Mouse (Mus musculus): Measurements from ENCODE around the gene Cnnm2.
A peak's percentile ranks its signal among the peaks of the same experiment; 100 is the strongest.

Gene Cnnm2

GRCm38 (mm10) chr19:46846056-46846455 is 84.7 kb downstream of the Cnnm2 start:
- no peak for DNase-seq (ENCODE audit: extremely low read depth, low read depth)

GRCm38 (mm10) chr19:46846459-46846858 is 85.1 kb downstream of the Cnnm2 start:
- DNase-seq (ENCODE audit: extremely low read depth, low read depth): no peak

- DNase-seq (ENCODE audit: extremely low read depth, low read depth): no peak
Measured at GRCm38 (mm10) chr19:46848381-46849268, 87.2 kb downstream of the Cnnm2 start.

GRCm38 (mm10) chr19:46849443-46849997 is 88.1 kb downstream of the Cnnm2 start:
- DNase-seq (ENCODE audit: extremely low read depth, low read depth): peak; percentile 98

- no peak for DNase-seq (ENCODE audit: extremely low read depth, low read depth)
Measured at GRCm38 (mm10) chr19:46856232-46856631, 94.8 kb downstream of the Cnnm2 start.

GRCm38 (mm10) chr19:46856780-46857179 is 95.4 kb downstream of the Cnnm2 start:
- DNase-seq (ENCODE audit: extremely low read depth, low read depth): no peak

GRCm38 (mm10) chr19:46857277-46857989 is 96.0 kb downstream of the Cnnm2 start:
- DNase-seq (ENCODE audit: extremely low read depth, low read depth): no peak

GRCm38 (mm10) chr19:46858200-46858599 is 96.8 kb downstream of the Cnnm2 start:
- DNase-seq (ENCODE audit: extremely low read depth, low read depth): no peak

- DNase-seq (ENCODE audit: extremely low read depth, low read depth): no peak
Measured at GRCm38 (mm10) chr19:46862556-46862955, 101.2 kb downstream of the Cnnm2 start.

- peak; percentile 81 for DNase-seq (ENCODE audit: extremely low read depth, low read depth)
Measured at GRCm38 (mm10) chr19:46863236-46863927, 102.0 kb downstream of the Cnnm2 start.

- DNase-seq (ENCODE audit: extremely low read depth, low read depth): peak; percentile 84
Measured at GRCm38 (mm10) chr19:46864079-46864478, 102.7 kb downstream of the Cnnm2 start.

- DNase-seq (ENCODE audit: extremely low read depth, low read depth): peak; percentile 54
Measured at GRCm38 (mm10) chr19:46864731-46865331, 103.4 kb downstream of the Cnnm2 start.

- no peak for DNase-seq (ENCODE audit: extremely low read depth, low read depth)
Measured at GRCm38 (mm10) chr19:46865381-46865780, 104.0 kb downstream of the Cnnm2 start.

GRCm38 (mm10) chr19:46869049-46869448 is 107.7 kb downstream of the Cnnm2 start:
- no peak for DNase-seq (ENCODE audit: extremely low read depth, low read depth)

- DNase-seq (ENCODE audit: extremely low read depth, low read depth): peak; percentile 69
Measured at GRCm38 (mm10) chr19:46869526-46869925, 108.1 kb downstream of the Cnnm2 start.

- no peak for DNase-seq (ENCODE audit: extremely low read depth, low read depth)
Measured at GRCm38 (mm10) chr19:46871096-46871495, 109.7 kb downstream of the Cnnm2 start.

GRCm38 (mm10) chr19:46871651-46872050 is 110.3 kb downstream of the Cnnm2 start:
- DNase-seq (ENCODE audit: extremely low read depth, low read depth): no peak

- no peak for DNase-seq (ENCODE audit: extremely low read depth, low read depth)
Measured at GRCm38 (mm10) chr19:46873924-46874323, 112.5 kb downstream of the Cnnm2 start.

- DNase-seq (ENCODE audit: extremely low read depth, low read depth): peak; percentile 75
Measured at GRCm38 (mm10) chr19:46875790-46876189, 114.4 kb downstream of the Cnnm2 start.

- DNase-seq (ENCODE audit: extremely low read depth, low read depth): no peak
Measured at GRCm38 (mm10) chr19:46877886-46878285, 116.5 kb downstream of the Cnnm2 start.

- no peak for DNase-seq (ENCODE audit: extremely low read depth, low read depth)
Measured at GRCm38 (mm10) chr19:46878346-46878745, 117.0 kb downstream of the Cnnm2 start.
